Mouse (Mus musculus): ENCODE data around the gene Dlat. TPM values are rescaled to one million over a fixed set of nuclear protein-coding genes. Genes with fewer than 3 reads are reported as not detected.

Gene Dlat
- total and polyA plus RNA-seq, 2 experiments from 2014 or later: 155 to 203 TPM

- peak; percentile 18 for DNase-seq (ENCODE audit: low spot score)
- WGBS: 0% methylated on average over 20 of the region's 28 CpGs
- no peak; the same call in 1 of the 2 replicates for ATAC-seq (ENCODE audit: insufficient read depth, low read depth)
- Histone ChIP-seq H3K4me2 (ENCODE audit: low read depth, low read length) (peak overlapping the region; percentile 75), H3K36me3 (replicated peaks; ENCODE audit: control insufficient read depth, insufficient read depth, low read length) (peaks cover 14% of the 10 kb centered on the region), H3K9ac (replicated peaks; ENCODE audit: low read depth, low read length) (peak overlapping the region; percentile 94), H3K27ac (ENCODE audit: low read depth) (peak overlapping the region; percentile 86), H3K9me3 (replicated peaks; ENCODE audit: control insufficient read depth, low read length) (no peaks in the 10 kb centered on the region), H3K27me3 (ENCODE audit: control insufficient read depth, insufficient read depth, low read length) (no peaks in the 10 kb centered on the region), H3K4me3 (ENCODE audit: low read depth, low read length) (peak overlapping the region; percentile 96), H3K4me1 (ENCODE audit: control insufficient read depth, insufficient read depth) (no peaks in the 10 kb centered on the region)
- no peak for TF ChIP-seq EP300 (IDR thresholded peaks at IDR 0.05; ENCODE audit: low read depth)
- TF ChIP-seq CTCF (IDR thresholded peaks at IDR 0.05; ENCODE audit: low read depth): no peak
Observed at GRCm38 (mm10) chr9:50658941-50659388, 615 bp downstream of the Dlat start.

GRCm38 (mm10) chr9:50658391-50658790 lies 1.2 kb downstream of the Dlat start:
- H3K4me3 ChIP-seq (ENCODE audit: low read depth, low read length): peak overlapping the region; percentile 96
- no peak for ATAC-seq (ENCODE audit: insufficient read depth, low read depth)
- no peaks in the 10 kb centered on the region for H3K27me3 ChIP-seq (ENCODE audit: control insufficient read depth, insufficient read depth, low read length)
- peak overlapping the region; percentile 86 for H3K27ac ChIP-seq (ENCODE audit: low read depth)
- H3K4me2 ChIP-seq (ENCODE audit: low read depth, low read length): peak overlapping the region; percentile 75
- H3K36me3 ChIP-seq (replicated peaks; ENCODE audit: control insufficient read depth, insufficient read depth, low read length): peaks cover 19% of the 10 kb centered on the region
- H3K9ac ChIP-seq (replicated peaks; ENCODE audit: low read depth, low read length): peak overlapping the region; percentile 94
- TF ChIP-seq CTCF (IDR thresholded peaks at IDR 0.05; ENCODE audit: low read depth) (no peak), EP300 (IDR thresholded peaks at IDR 0.05; ENCODE audit: low read depth) (no peak)
- DNase-seq (ENCODE audit: low spot score): no peak
- no peaks in the 10 kb centered on the region for H3K4me1 ChIP-seq (ENCODE audit: control insufficient read depth, insufficient read depth)
- H3K9me3 ChIP-seq (replicated peaks; ENCODE audit: control insufficient read depth, low read length): no peaks in the 10 kb centered on the region
- WGBS: 10% methylated on average over 5 of the region's 5 CpGs

- no peaks in the 10 kb centered on the region for H3K4me1 ChIP-seq (ENCODE audit: control insufficient read depth, insufficient read depth)
- H3K27me3 ChIP-seq (ENCODE audit: control insufficient read depth, insufficient read depth, low read length): no peaks in the 10 kb centered on the region
- ATAC-seq (ENCODE audit: insufficient read depth, low read depth) (no peak), DNase-seq (ENCODE audit: low spot score) (no peak)
- no peak overlapping the region for H3K4me2 ChIP-seq (ENCODE audit: low read depth, low read length)
- no peaks in the 10 kb centered on the region for H3K9me3 ChIP-seq (replicated peaks; ENCODE audit: control insufficient read depth, low read length)
- H3K4me3 ChIP-seq (ENCODE audit: low read depth, low read length): no peak overlapping the region
- H3K9ac ChIP-seq (replicated peaks; ENCODE audit: low read depth, low read length): no peak overlapping the region
- no peak overlapping the region for H3K27ac ChIP-seq (ENCODE audit: low read depth)
- peaks cover 78% of the 10 kb centered on the region for H3K36me3 ChIP-seq (replicated peaks; ENCODE audit: control insufficient read depth, insufficient read depth, low read length)
- WGBS: 96% methylated on average over 10 of the region's 10 CpGs
- TF ChIP-seq CTCF (IDR thresholded peaks at IDR 0.05; ENCODE audit: low read depth) (no peak), EP300 (IDR thresholded peaks at IDR 0.05; ENCODE audit: low read depth) (no peak)
Observed at GRCm38 (mm10) chr9:50650503-50650902, 9.1 kb downstream of the Dlat start.

GRCm38 (mm10) chr9:50646826-50647370 lies 12.7 kb downstream of the Dlat start:
- ATAC-seq (ENCODE audit: insufficient read depth, low read depth): no peak
- Histone ChIP-seq H3K9me3 (replicated peaks; ENCODE audit: control insufficient read depth, low read length) (no peaks in the 10 kb centered on the region), H3K36me3 (replicated peaks; ENCODE audit: control insufficient read depth, insufficient read depth, low read length) (peaks cover 91% of the 10 kb centered on the region), H3K4me1 (ENCODE audit: control insufficient read depth, insufficient read depth) (no peaks in the 10 kb centered on the region), H3K27me3 (ENCODE audit: control insufficient read depth, insufficient read depth, low read length) (no peaks in the 10 kb centered on the region), H3K9ac (replicated peaks; ENCODE audit: low read depth, low read length) (no peak overlapping the region), H3K4me2 (ENCODE audit: low read depth, low read length) (no peak overlapping the region), H3K27ac (ENCODE audit: low read depth) (no peak overlapping the region), H3K4me3 (ENCODE audit: low read depth, low read length) (no peak overlapping the region)
- no peak for DNase-seq (ENCODE audit: low spot score)
- 82% methylated on average over 10 of the region's 10 CpGs for WGBS
- TF ChIP-seq CTCF (IDR thresholded peaks at IDR 0.05; ENCODE audit: low read depth) (no peak), EP300 (IDR thresholded peaks at IDR 0.05; ENCODE audit: low read depth) (no peak)

- Histone ChIP-seq H3K4me3 (ENCODE audit: low read depth, low read length) (no peak overlapping the region), H3K27me3 (ENCODE audit: control insufficient read depth, insufficient read depth, low read length) (no peaks in the 10 kb centered on the region), H3K4me1 (ENCODE audit: control insufficient read depth, insufficient read depth) (no peaks in the 10 kb centered on the region), H3K9me3 (replicated peaks; ENCODE audit: control insufficient read depth, low read length) (no peaks in the 10 kb centered on the region), H3K27ac (ENCODE audit: low read depth) (no peak overlapping the region), H3K9ac (replicated peaks; ENCODE audit: low read depth, low read length) (no peak overlapping the region), H3K36me3 (replicated peaks; ENCODE audit: control insufficient read depth, insufficient read depth, low read length) (peaks cover 60% of the 10 kb centered on the region), H3K4me2 (ENCODE audit: low read depth, low read length) (no peak overlapping the region)
- ATAC-seq (ENCODE audit: insufficient read depth, low read depth) (no peak), DNase-seq (ENCODE audit: low spot score) (no peak)
- TF ChIP-seq EP300 (IDR thresholded peaks at IDR 0.05; ENCODE audit: low read depth) (no peak), CTCF (IDR thresholded peaks at IDR 0.05; ENCODE audit: low read depth) (no peak)
- WGBS: 95% methylated on average over 11 of the region's 11 CpGs
Observed at GRCm38 (mm10) chr9:50634270-50634669, 25.3 kb downstream of the Dlat start.

- no peak overlapping the region for H3K4me2 ChIP-seq (ENCODE audit: low read depth, low read length)
- H3K27ac ChIP-seq (ENCODE audit: low read depth): no peak overlapping the region
- no peaks in the 10 kb centered on the region for H3K27me3 ChIP-seq (ENCODE audit: control insufficient read depth, insufficient read depth, low read length)
- ATAC-seq (ENCODE audit: insufficient read depth, low read depth) (no peak), DNase-seq (ENCODE audit: low spot score) (no peak)
- WGBS: 57% methylated on average over 2 of the region's 2 CpGs
- H3K9me3 ChIP-seq (replicated peaks; ENCODE audit: control insufficient read depth, low read length): no peaks in the 10 kb centered on the region
- no peak for TF ChIP-seq EP300 (IDR thresholded peaks at IDR 0.05; ENCODE audit: low read depth)
- TF ChIP-seq CTCF (IDR thresholded peaks at IDR 0.05; ENCODE audit: low read depth): peak; percentile 6; the same call in 1 of the 2 replicates
- H3K4me3 ChIP-seq (ENCODE audit: low read depth, low read length): no peak overlapping the region
- peaks cover 48% of the 10 kb centered on the region for H3K36me3 ChIP-seq (replicated peaks; ENCODE audit: control insufficient read depth, insufficient read depth, low read length)
- H3K9ac ChIP-seq (replicated peaks; ENCODE audit: low read depth, low read length): no peak overlapping the region
- no peaks in the 10 kb centered on the region for H3K4me1 ChIP-seq (ENCODE audit: control insufficient read depth, insufficient read depth)
Observed at GRCm38 (mm10) chr9:50633059-50633458, 26.5 kb downstream of the Dlat start.

Measured in heart, postnatal 0 days (tissue).